Mouse (Mus musculus) natural killer cell, adult 2 months (primary cell): Measurements from ENCODE around the gene Hist1h1c.

ENCODE experiments used
- DNase-seq, 2 experiments: peaks; one replicate each; pipeline ENCODE4 v3.0.0; 2022; ENCODE audit warnings: low spot score in 2 of 2

The Hist1h1c gene

DNA sequence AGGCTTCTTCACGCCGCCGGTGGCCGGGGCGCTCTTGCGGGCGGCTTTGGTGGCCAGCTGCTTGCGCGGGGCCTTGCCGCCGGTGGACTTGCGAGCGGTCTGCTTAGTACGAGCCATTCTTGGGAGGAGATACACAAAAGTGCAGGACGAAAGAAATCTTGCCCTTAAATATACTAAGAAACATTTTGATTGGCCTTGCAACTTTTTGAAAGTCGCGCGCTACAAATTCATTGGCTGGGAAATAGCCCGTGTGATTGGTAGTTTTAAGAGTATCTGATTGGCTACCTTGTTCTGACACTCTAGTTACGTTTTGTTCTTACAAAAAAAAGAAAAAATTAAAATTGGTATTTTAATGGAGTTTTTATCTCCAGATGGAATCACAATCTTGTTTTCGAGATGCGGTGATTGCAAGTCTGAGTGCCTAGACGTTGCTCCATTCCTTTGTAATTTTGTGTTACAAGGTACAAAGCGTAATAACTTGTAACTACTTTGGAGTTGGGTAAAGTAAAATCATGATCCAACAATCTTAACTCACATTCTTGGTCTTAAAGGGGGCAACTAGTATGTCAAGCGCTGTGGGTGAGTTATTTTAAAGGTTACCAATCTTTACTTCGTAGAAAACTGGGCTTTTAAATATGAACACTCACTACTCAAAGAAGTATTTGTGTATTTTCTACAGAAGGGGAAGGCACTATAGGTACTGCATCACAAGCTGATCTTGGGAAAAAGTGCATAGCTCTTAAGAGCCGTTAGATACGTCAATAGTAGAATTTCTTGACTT, 7.0 kb downstream of the Hist1h1c start, which contains the start of gene Hist1h3c:
Gene Hist1h3c (minus strand): TSS at position 222 of the 781 bp plus-strand sequence.
- DNase-seq, result peak; percentile 79 to 85

DNA sequence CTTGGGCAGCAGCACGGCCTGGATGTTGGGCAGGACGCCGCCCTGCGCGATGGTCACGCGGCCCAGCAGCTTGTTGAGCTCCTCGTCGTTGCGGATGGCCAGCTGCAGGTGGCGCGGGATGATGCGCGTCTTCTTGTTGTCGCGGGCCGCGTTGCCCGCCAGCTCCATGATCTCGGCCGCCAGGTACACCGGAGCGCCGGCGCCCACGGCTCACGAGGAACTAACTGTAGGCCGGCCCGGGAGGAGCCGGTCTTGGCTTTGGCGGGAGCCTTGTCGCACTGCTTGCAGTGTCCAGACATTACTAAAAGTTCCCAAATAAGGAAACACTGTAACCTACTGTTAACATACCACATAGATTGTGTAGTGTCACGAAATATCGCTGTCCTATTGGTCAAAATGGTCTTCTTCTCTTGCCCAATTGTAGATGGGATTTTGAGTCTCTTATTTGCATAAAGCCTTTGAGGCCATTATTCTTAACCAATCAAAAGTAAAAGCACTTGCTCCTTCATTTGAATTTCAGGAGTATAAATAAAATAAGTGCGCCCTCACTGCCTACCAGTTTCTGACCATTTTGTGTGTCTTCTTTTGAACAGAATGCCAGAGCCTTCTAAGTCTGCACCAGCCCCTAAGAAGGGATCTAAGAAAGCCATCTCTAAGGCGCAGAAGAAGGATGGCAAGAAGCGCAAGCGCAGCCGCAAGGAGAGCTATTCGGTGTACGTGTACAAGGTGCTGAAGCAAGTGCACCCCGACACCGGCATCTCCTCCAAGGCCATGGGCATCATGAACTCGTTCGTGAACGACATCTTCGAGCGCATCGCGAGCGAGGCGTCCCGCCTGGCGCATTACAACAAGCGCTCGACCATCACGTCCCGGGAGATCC, 7.8 kb downstream of the Hist1h1c start, which contains the start of gene Hist1h2bb:
Gene Hist1h2bb (plus strand): TSS at position 534 of the 880 bp plus-strand sequence.
- DNase-seq, result peak; percentile 75 to 79

DNA sequence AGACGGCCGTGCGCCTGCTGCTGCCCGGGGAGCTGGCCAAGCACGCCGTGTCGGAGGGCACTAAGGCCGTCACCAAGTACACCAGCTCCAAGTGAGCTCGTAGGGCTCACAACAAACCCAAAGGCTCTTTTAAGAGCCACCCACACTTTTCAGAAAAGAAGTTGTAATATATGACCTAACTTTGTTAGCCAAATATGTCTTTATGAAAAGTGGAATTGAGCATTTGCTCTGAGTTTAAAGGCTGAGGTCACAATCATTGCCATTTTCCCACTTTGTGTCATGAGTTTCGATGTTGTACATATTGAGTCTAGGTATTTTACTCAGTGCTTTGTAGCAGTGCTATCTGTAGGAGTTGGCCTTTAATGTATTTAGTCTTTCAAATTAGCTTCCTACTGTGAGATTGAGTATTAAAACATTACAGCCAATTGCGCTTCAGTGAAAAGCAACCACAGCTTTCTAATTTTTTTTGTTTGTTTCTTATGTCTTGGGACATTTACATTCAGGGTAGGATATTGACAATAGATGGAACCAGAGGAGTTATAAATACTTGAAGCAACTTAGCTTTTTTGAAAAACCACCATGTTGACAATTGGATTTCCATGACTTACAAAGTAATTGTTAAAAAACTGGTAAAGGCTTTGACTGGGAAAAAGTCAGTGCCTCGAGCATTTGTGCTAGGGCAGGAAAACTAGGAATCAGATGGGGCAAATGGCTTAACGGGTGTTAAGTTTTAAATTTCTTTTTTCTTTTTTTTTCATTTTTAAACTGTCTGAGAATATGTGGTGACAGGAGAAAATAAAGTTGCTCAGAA, 8.7 kb downstream of the Hist1h1c start:
- no peak for DNase-seq

DNA sequence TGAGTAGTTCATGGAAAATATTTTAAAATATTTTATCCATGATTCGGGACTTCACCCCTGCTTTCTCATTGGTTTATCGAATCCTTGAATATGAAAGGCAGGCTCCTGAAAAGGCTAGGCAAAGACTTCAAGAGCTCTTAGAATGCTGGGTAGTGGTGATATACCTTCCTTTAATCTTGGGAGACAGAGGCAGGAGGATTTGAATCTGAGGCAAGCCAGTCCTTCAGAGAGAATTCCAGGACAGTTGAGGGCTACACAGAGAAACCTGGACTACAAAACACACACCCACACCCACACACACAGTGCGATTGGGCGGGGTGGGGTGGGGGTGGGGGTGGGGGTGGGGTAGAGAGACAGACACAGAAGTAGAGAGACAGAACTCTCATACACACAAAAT, 9.3 kb downstream of the Hist1h1c start:
- no peak for DNase-seq

DNA sequence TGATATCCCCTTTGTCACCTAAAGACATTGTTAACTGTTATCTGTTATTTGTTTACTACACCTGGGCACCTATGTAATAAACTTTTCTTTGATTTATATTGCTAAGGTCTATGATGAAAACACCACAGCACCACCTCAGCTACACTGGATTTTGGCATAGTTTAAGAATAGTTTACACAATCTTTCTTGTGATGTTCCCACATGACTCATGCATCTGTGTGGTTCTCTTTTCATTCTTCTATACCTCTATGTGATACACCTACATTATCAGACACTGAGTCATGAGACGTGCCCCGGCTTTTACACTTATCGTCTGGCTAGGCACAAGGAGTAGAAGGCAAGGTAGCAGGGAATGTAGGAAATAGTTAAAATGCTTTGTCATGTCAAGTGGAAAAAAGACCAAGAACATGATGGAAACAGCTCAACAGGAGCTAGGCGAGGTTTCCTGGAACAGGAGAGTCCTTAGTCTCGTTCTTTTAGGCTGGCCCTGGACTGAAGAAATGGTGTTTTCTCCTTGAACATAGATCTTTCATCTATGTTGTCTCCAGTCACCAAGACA, 11.0 kb downstream of the Hist1h1c start:
- no peak for DNase-seq

DNA sequence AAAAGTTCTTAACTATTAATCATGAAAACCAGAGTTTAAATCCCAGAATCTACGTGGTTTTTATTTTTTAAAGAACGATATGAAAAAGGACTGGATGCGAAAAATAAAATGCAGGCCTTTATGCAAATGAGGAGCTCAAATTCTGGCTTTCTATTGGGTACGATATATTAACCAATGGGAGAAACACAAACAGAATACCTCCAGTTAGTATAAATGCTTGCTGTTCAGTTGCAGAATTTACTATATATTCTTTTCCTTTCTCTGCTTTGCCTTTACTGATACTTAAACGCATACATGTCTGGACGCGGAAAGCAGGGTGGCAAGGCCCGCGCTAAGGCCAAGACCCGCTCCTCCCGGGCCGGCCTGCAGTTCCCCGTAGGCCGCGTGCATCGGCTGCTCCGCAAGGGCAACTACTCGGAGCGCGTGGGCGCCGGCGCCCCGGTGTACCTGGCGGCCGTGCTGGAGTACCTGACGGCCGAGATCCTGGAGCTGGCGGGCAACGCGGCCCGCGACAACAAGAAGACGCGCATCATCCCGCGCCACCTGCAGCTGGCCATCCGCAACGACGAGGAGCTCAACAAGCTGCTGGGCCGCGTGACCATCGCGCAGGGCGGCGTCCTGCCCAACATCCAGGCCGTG, 12.3 kb downstream of the Hist1h1c start, which contains the start of gene Hist1h2ab:
Gene Hist1h2ab (plus strand): TSS at position 288 of the 639 bp plus-strand sequence.
- DNase-seq, result peak; percentile 33 to 47

DNA sequence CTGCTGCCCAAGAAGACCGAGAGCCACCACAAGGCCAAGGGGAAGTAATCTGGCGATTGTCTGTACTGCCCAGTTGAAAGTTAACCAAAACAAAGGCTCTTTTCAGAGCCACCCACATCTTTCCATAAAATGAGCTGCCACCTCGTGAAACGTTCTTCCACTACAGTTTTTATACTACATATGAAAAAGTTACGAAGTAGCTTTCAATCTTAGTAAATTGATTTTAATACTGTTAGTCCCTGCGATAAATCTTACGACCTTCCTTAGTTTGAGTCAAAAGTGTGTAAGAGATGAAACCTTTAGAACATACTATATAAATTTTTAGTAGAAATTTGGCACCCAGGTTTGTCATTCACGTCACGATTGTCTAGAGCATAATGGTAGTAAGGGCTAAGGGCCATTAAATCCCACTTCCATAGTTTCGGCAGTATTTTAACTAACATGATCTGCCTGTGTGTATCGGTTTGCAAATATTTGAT, 12.9 kb downstream of the Hist1h1c start:
- no peak for DNase-seq

DNA sequence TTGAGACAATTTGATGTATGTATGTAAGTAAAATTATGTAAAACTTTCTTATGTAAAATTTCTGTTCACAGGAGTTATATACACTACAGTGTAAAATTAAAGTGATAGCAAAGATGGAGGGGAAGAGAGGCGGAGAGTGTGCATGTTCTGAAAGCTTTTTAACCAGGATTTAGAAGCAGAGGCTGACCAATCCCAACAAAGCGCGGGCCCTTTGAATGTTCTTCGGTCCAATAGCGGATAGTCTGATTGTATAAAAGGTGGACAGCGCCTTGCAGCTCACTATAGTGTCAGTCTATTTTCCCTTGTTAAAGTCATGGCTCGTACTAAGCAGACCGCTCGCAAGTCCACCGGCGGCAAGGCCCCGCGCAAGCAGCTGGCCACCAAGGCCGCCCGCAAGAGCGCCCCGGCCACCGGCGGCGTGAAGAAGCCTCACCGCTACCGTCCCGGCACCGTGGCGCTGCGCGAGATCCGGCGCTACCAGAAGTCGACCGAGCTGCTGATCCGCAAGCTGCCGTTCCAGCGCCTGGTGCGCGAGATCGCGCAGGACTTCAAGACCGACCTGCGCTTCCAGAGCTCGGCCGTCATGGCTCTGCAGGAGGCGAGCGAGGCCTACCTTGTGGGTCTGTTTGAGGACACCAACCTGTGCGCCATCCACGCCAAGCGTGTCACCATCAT, 13.6 kb downstream of the Hist1h1c start, which contains the start of gene Hist1h3b:
Gene Hist1h3b (plus strand): TSS at position 201 of the 675 bp plus-strand sequence.
- DNase-seq, result peak; percentile 77 to 81

DNA sequence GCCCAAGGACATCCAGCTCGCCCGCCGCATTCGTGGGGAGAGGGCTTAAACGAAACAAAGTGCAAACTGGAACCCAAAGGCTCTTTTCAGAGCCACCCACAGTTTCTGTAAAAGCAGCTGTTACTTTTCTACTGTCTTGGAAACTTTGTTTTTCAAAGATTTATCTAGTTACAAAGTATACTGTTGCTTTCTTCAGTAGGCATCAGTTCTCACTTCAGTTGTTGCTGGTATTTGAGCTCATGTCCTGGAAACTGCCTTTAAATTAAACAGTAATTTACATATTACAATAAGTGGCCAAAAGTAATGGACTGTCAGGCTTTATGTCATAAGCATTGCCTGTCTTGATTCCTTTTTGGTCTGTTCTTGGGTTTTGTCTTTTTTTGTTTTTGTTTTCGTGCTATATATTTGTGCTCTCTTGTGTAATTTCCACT, 14.1 kb downstream of the Hist1h1c start:
- no peak for DNase-seq

DNA sequence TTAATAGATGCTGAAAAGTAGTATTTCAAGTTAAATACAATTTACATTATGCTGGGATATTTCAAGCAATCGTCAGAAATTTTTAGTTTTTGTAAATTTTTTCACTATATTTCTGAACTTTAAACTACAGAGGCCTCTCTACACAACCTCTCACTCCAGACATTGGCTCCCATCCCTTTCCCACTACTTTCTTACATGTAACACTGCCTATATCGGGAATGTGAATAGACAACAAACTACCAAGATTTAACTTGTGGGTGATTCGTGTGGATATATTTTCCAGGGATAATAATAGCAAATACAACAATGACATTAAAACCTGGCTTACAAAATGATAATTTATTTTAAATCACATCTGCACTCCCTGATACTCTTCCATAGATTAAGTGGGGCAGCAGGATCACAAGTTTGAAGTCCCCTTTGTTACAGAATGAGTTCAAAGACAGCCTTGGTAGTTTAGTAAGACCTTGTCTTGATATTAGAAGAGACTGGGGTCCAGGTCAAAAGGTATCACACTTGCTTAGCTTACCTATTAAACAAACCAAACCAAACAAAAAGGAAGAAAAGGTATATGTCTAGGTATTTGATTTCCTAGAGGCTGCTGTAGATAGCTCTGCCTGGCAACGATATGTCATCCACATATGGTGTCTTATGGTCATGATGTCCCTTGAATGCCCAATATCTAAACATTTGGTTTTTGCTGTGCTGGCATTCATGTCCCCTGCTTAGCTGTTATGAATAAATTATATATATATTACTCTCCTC, 14.9 kb downstream of the Hist1h1c start:
- no peak for DNase-seq

DNA sequence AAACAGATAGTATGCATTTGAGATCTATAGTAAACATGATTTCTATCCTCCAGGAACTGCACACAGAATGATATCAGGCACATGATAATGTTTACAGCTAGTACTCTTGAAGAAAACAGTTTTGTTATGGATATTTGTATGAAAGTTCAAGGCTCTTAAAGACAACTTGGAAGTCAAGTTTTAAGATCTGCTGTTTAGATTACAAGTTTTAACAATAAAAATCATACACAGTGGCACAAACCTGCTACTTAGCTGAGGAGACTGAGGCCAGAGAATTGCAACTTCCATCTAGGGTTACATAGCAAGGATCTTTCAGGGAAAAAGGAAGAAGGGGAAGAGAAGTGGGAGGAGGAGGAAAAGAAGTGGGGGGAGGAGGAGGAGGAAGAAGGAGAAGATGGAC, 16.4 kb downstream of the Hist1h1c start:
- no peak for DNase-seq

DNA sequence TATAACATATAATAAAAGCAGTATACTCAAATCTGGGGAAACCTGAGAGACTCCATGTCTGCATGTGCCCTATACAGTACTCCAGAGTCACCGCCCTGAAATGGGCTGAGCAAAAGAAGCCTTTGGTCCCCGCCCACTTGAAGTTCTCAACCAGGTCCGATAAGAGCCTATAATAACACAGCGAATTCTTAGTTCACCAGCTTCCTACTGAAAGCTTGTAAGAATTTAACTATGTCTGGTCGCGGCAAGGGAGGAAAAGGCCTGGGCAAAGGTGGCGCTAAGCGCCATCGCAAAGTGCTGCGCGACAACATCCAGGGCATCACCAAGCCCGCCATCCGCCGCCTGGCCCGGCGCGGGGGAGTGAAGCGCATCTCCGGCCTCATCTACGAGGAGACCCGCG, 18.2 kb downstream of the Hist1h1c start, which contains the start of gene Hist1h4b:
Gene Hist1h4b (plus strand): TSS at position 224 of the 400 bp plus-strand sequence.
- DNase-seq, result peak; percentile 82 to 89

DNA sequence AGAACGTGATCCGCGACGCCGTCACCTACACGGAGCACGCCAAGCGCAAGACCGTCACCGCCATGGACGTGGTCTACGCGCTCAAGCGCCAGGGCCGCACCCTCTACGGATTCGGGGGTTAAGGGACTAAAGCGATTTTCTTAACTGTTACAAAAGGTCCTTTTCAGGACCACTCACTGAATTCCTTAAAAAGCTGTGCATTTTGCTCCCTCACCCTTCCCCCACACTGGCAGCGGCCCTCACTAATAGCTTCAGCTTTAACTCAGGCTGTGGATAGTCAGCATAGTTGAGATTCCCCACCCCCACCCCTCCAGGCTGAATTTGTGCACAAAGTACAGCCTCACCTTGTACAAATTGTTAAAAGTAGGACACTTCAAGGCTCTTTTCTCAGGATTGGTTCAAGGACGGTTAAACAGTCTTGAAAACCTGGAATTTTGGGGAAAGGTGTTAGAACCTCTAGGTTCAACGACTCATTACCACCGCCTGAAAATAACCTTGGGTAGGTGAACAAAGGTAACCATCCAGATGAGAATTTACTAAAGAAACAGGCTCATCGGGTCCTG, 18.7 kb downstream of the Hist1h1c start:
- no peak for DNase-seq

DNA sequence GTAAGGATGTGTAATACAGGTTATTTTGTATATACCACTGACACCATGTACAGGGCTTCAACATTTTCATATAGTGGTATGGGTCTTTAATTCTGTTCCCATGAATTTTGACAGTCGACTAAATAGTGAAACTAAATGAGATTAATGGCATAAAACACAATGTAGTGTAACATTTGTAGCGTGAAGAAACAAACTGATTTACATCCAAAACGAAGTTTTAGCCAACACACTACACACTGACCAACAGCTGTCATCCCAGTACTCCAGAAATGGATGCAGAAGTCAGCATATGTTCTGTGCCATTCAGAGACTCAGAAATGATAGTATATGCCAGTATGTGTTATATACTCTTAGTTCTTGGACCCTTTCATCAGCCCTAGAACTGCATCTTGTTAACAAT, 19.3 kb downstream of the Hist1h1c start:
- no peak for DNase-seq

DNA sequence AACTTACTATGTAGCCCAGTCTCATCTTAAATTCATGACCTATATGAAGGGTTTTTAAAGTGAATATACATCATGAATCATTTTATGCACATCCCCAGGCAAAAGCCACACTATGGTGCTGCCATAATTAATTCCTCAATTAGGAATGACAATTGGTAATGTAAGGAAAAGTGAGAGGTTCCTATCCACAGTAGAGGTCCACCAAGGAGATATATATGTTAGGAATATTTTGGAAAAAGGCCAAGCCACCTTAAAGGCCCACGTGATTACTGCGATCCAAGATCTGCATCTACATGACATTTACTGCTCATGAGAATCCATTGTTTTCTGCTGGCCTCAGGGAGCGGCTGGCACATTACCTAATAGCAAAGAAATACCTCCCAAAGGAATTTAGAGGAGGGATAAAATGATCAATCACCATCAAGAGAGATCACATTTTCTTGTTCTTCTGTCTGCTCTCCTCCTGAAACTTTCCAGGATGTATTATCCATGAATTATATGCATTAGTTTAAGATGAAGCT, 20.7 kb downstream of the Hist1h1c start:
- no peak for DNase-seq

DNA sequence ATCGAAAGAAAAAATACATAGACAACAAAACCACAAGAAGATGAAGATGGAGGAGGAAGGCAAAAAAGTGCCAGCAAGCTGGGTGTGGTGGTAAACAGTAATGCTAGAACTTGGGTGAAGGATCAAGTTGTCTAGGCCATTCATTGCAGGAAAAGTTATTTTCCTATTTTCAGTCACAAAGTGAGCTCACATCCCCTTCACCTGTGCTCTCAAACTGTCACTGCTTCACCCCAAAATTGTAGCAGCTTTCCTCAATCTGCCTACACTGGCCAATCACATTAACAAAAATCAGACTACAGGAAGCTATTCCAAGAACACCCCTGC, 21.3 kb downstream of the Hist1h1c start:
- DNase-seq, result peak in 1 of 2 experiments; percentile 17

DNA sequence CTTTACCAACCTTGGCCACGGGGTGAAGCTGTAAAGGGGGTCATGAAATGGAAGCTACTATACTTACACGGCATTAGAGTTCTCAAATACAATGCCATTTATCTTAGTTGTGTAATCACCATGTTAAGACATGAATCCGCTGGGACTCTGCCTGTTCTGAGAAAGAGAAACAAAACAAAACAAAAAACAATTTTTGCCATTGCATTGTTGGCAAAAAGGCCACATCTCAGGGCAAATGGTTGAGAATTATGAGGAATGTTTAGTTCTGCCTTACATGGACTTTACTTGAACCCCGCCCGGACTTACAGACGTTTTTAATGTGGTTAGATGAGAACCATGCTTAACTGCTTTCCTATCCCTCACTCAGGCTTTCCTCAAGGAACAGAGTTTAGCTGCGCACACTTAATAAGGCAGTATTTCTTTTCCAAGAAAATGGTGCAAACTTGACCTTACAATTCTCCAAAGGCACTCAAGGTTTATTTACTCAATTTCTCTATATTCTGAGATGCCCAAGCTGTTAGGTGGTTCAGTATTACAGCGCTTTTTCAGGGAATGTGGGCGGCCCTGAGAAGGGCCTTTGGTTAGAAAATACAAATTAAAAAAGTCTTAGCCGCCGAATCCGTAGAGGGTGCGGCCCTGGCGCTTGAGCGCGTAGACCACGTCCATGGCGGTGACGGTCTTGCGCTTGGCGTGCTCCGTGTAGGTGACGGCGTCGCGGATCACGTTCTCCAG, 21.8 kb downstream of the Hist1h1c start:
- peak in 1 of 2 experiments; percentile 37 for DNase-seq
